Mouse (Mus musculus) heart, embryonic 13.5 days (tissue): Measurements from ENCODE around the gene Trp73. TPM values are rescaled to one million over a fixed set of nuclear protein-coding genes. Genes with fewer than 3 reads are reported as not detected.

Experiments
- ATAC-seq: fragments of 200-750 bp; cut with Nextera tagmentation; 2 replicates; pipeline ENCODE4 v1.8.0; 2017; ENCODE audit warnings: moderate TSS enrichment; ENCODE audit not compliant: insufficient number of reproducible peaks, low FRiP score, low TSS enrichment; ENCODE audit errors: extremely low read depth
- H3K27ac ChIP-seq: fragments of 300-500 bp; sonication (generic); replicated peaks from 2 replicates; pipeline ENCODE4 v1.5.1; 2015; ENCODE audit warnings: moderate library complexity, mild to moderate bottlenecking, inconsistent platforms
- H3K27me3 ChIP-seq: fragments of 300-500 bp; sonication (generic); replicated peaks from 2 replicates; pipeline ENCODE4 v1.6.1; 2015; ENCODE audit warnings: mild to moderate bottlenecking, inconsistent platforms
- H3K36me3 ChIP-seq: fragments of 300-500 bp; sonication (generic); 2 replicates; pipeline ENCODE4 v1.6.1; 2015; ENCODE audit warnings: mild to moderate bottlenecking, inconsistent platforms
- H3K4me1 ChIP-seq: fragments of 300-500 bp; sonication (generic); 2 replicates; pipeline ENCODE4 v1.6.1; 2015; ENCODE audit warnings: inconsistent platforms
- H3K4me2 ChIP-seq: fragments of 300-500 bp; sonication (generic); 2 replicates; pipeline ENCODE4 v1.6.1; 2015; ENCODE audit warnings: inconsistent platforms, mild to moderate bottlenecking, moderate library complexity
- H3K4me3 ChIP-seq: fragments of 300-500 bp; sonication (generic); 2 replicates; pipeline ENCODE4 v1.5.1; 2015; ENCODE audit warnings: moderate library complexity, mild to moderate bottlenecking, inconsistent platforms
- H3K9ac ChIP-seq: fragments of 300-500 bp; sonication (generic); 2 replicates; pipeline ENCODE4 v1.6.1; 2015; ENCODE audit warnings: inconsistent platforms, mild to moderate bottlenecking, moderate library complexity
- H3K9me3 ChIP-seq: fragments of 300-500 bp; sonication (generic); 2 replicates; pipeline ENCODE4 v1.6.1; 2016; ENCODE audit warnings: inconsistent platforms
- WGBS: fragments of 180-500 bp; shearing (Covaris S2); methylation state at CpG from one replicate; pipeline ENCODE4 v1.1.7; 2015; ENCODE audit warnings: mixed read lengths; 5-methylcytosine and 5-hydroxymethylcytosine counted together
- polyA plus RNA-seq: library from polyadenylated mRNA; unstranded; fragments of >200 nt; fragmentation: Nextera tagmentation; extraction: Ambion mirVana; gene quantifications from 2 replicates; pipeline ENCODE4 v1.2.1, GENCODE M21; 2015

The Trp73 gene
- polyA plus RNA-seq, 1 experiment from 2014 or later = 0.07 TPM

DNA sequence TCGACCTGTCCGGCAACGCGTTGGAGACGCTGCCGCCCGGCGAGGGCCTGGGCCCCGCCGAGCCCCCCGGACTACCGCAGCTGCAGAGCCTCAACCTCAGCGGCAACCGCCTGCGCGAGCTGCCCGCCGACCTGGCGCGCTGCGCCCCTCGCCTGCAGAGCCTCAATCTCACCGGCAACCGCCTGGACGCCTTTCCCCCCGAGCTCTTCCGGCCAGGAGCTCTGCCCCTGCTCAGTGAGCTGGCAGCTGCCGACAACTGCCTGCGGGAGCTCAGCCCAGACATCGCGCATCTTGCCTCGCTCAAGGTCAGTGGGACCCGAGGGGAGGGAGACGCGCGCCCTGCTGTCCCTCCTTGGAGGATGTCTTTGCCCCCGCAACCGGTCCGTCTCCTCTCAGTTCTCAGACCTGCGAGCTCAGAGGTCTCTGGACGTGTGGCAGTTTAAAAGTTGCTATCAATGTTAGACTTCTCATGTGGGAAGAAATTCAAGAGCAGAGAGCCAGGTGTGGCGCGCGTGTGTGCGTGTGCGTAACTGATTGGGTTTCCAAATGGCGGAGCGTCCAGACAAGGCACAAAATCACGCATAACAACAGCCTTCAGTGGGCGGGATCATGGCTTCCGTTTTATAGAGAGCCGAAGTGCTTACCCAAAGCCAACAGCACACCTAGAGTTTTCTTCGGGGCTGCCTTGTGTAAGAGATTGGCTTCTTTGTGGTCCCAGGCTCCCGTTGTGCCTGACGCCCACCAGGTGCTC lies 127.7 kb downstream of the Trp73 start:
- H3K4me3 ChIP-seq = peak overlapping the region; percentile 91
- H3K9ac ChIP-seq = peak overlapping the region; percentile 90
- peaks cover 25% of the 10 kb centered on the region for H3K4me1 ChIP-seq
- no peak for ATAC-seq
- H3K27ac ChIP-seq = peak overlapping the region; percentile 41
- H3K27me3 ChIP-seq = no peaks in the 10 kb centered on the region
- 1% methylated on average over 55 of the region's 55 CpGs for WGBS
- peak overlapping the region; percentile 94 for H3K4me2 ChIP-seq
- H3K36me3 ChIP-seq = peaks cover 38% of the 10 kb centered on the region
- no peaks in the 10 kb centered on the region for H3K9me3 ChIP-seq

DNA sequence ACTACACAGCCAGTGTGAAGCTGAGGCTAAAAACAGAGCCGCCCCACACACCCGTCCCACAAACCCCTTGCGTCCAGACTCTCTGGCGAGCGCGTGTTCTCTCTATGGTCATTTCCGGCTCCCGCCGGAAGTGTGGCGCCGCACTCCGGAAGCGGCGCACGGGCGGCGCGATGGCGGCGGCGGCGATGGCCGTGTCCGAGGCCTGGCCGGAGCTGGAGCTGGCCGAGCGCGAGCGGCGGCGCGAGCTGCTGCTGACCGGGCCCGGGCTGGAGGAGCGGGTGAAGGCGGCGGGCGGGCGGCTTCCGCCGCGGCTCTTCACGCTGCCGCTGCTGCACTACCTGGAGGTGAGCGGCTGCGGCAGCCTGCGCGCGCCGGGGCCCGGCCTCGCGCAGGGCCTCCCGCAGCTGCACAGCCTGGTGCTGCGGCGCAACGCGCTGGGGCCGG lies 128.3 kb downstream of the Trp73 start, which contains the start of gene Lrrc47:
Lrrc47 (plus strand) TSS at position 86 of the 444 bp plus-strand sequence.
- Histone ChIP-seq H3K27me3 (no peaks in the 10 kb centered on the region), H3K9me3 (no peaks in the 10 kb centered on the region), H3K27ac (peak within 1 kb of the TSS; percentile 41), H3K4me3 (peak within 1 kb of the TSS; percentile 91), H3K9ac (peak within 1 kb of the TSS; percentile 90), H3K36me3 (peaks cover 38% of the 10 kb centered on the region), H3K4me1 (peaks cover 25% of the 10 kb centered on the region), H3K4me2 (peak within 1 kb of the TSS; percentile 94)
- ATAC-seq = peak; percentile 81
- WGBS = 0% methylated on average over 39 of the region's 59 CpGs

DNA sequence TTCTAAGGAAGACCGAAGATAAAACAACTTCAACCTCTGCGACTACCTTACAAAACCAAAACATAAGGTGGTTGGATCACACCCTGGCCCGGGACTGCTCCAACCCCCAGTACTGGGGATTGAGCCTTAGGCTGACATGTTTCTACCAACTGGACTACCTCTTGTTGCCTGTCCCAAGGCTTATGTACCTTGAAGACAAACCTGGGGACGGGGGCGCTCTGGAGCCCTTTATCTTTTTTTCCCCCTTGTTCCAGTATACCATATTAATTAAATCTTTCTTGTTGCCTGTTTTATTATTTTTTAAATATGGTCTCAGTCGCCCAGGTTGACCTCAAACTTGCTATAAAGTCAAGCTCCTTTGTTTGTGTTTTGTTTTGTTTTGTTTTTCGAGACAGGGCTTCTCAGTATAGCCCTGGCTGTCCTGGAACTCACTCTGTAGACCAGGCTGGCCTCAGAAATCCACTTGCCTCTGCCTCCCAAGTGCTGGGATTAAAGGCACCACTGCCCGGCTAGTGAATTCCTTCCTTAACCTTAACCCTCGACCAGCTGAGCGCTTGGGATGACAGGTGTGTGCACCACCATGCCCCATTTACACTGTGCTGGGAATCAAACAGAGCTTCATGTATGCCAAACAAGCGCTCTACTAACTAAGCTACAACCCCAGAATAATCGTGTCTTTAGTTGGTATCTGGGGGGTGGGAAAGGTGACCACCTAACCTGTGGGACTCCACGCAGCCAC lies 128.9 kb downstream of the Trp73 start:
- Histone ChIP-seq H3K4me1 (peaks cover 25% of the 10 kb centered on the region), H3K9ac (peak overlapping the region; percentile 90), H3K4me2 (peak overlapping the region; percentile 94), H3K27me3 (no peaks in the 10 kb centered on the region), H3K36me3 (peaks cover 38% of the 10 kb centered on the region), H3K27ac (no peak overlapping the region), H3K9me3 (no peaks in the 10 kb centered on the region), H3K4me3 (peak overlapping the region; percentile 91)
- 24% methylated on average over 13 of the region's 13 CpGs for WGBS
- ATAC-seq = no peak

DNA sequence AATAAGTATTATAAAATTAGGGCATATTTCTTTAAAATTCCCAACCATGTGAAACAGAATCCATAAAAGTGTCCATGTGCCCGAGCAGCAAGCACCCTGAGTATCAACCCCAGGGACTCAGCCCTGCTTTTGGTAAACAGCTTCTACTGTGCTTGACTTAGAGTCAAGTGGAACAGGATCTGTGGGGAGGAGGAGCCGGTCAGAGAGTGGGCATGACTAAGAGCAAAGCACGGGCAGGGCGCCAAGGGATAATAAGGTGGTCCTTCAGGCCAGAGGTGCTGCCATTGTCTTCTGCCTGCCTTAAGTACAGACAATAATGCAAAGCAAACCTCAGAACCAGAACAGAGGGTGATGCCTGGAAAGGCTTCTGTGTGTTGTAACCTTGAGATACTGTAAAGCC lies 132.2 kb downstream of the Trp73 start:
- Histone ChIP-seq H3K4me1 (peaks cover 12% of the 10 kb centered on the region), H3K27me3 (no peaks in the 10 kb centered on the region), H3K4me3 (no peak overlapping the region), H3K36me3 (peaks cover 47% of the 10 kb centered on the region), H3K4me2 (no peak overlapping the region), H3K9me3 (no peaks in the 10 kb centered on the region), H3K9ac (no peak overlapping the region), H3K27ac (no peak overlapping the region)
- 68% methylated on average over 4 of the region's 4 CpGs for WGBS
- no peak for ATAC-seq

DNA sequence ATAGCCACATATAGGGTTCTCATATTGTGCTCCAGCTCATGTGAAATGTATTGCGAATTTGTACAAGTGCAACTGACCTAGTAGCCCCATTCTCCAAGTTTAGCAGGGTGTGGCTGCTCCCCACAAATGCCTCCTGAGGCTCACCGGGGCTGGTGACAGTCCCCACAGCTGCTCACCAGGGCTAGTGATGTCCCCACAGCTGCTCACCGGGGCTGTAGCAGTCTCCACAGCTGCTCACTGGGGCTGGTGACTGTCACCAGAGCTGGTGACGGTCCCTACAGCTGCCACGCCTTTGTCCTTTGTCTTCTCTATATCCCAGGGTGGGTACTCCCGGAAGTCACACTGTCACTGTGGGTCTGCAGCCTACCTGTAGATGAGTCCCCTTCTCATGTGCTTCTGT lies 133.7 kb downstream of the Trp73 start:
- WGBS = 88% methylated on average over 6 of the region's 6 CpGs
- no peaks in the 10 kb centered on the region for H3K27me3 ChIP-seq
- H3K27ac ChIP-seq = no peak overlapping the region
- no peak for ATAC-seq
- no peak overlapping the region for H3K4me3 ChIP-seq
- peaks cover 57% of the 10 kb centered on the region for H3K36me3 ChIP-seq
- no peak overlapping the region for H3K4me2 ChIP-seq
- H3K9me3 ChIP-seq = no peaks in the 10 kb centered on the region
- no peak overlapping the region for H3K9ac ChIP-seq
- peaks cover 6% of the 10 kb centered on the region for H3K4me1 ChIP-seq

Other genes with a start within 250 kb of the Trp73 start
- gene A430005L14Rik, start 183.0 kb downstream of the Trp73 start, polyA plus RNA-seq = 46.0 and 51.7 TPM in 2 replicates
- 7.6 and 9.1 TPM in 2 replicates for gene Dffb, start 165.1 kb downstream of the Trp73 start, polyA plus RNA-seq
- 12.9 TPM in 2 replicates for gene Cep104, start 165.0 kb downstream of the Trp73 start, polyA plus RNA-seq
- 13.3 and 13.9 TPM in 2 replicates for gene Lrrc47, start 128.5 kb downstream of the Trp73 start, polyA plus RNA-seq
- 68.2 and 74.7 TPM in 2 replicates for gene Smim1, start 114.0 kb downstream of the Trp73 start, polyA plus RNA-seq
- gene Ccdc27, start 97.5 kb downstream of the Trp73 start, polyA plus RNA-seq = not detected in 2 replicates
- 22.6 and 24.3 TPM in 2 replicates for gene Wrap73, start 2.2 kb upstream of the Trp73 start, polyA plus RNA-seq
- gene Tprgl, start 20.5 kb upstream of the Trp73 start, polyA plus RNA-seq = 119 and 121 TPM in 2 replicates
- gene Megf6, start 30.5 kb upstream of the Trp73 start, polyA plus RNA-seq = 25.9 and 28.4 TPM in 2 replicates
- gene Arhgef16, start 161.5 kb upstream of the Trp73 start, polyA plus RNA-seq = 2.3 and 2.5 TPM in 2 replicates
- gene B230104I21Rik, start 195.9 kb upstream of the Trp73 start, polyA plus RNA-seq = not detected in 2 replicates